Mouse (Mus musculus) cortical plate, adult 2 months (tissue): ENCODE measurements around the gene Gpc5.

Experiments used
- CTCF ChIP-seq: fragments of 200-500 bp; IDR thresholded peaks from 2 replicates; pipeline ENCODE4 v1.5.1; 2011; ENCODE audit warnings: mild to moderate bottlenecking, control low read depth, low read length; ENCODE audit not compliant: insufficient read depth; ENCODE audit errors: extremely low read depth
- POLR2A ChIP-seq: fragments of 200-500 bp; IDR thresholded peaks from 2 replicates; pipeline ENCODE4 v1.6.1; 2011; ENCODE audit warnings: mild to moderate bottlenecking, low read length, control low read depth; ENCODE audit not compliant: insufficient read depth; ENCODE audit errors: extremely low read depth

GRCm38 (mm10) chr14:115679875-115680274 lies 587.9 kb downstream of the Gpc5 start:
- no peak for TF ChIP-seq CTCF
- no peak for TF ChIP-seq POLR2A
